Mouse (Mus musculus): ENCODE data around the gene Efnb2. TPM values are rescaled to one million over a fixed set of nuclear protein-coding genes. Genes with fewer than 3 reads are reported as not detected.

The Efnb2 gene
- total and polyA plus RNA-seq, 3 experiments = 0.12 to 0.19 TPM; not detected in 1

DNA sequence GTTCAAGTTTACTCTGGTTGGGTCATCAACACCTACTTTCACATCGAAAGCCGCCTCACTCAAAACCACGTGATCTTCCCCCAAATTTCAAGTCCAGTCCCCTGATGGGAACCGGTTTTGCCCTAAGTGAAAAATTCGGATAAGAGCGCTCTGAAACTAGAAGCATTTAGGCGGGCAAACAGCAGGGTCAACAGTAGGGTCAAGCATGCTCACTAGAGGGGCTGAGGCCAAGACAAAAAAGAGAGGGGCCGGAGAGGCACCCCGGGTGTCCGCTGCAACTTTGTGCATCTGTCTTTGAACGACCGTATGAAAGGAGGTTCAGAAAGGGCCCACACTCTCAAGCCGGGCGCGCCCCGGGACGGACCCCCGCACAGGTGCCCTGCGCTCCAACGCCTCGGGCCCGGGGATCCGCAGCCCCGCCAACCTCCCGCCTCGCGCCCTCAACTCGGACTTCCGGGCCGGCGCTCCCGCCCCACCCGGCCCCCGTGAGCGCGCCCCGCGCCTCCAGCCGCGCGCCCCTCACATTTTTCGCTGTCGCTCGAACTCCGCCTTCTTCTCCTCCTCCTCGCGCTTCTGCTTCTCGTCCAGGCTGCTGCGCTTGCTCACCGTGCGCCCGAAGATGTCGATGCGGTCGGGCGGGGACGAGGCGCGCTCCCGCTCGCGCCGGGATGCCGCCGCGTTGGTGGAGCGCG is 28.6 kb upstream of the Efnb2 start (continued):
- no peak for TF ChIP-seq MYB (IDR thresholded peaks at IDR 0.05; ENCODE audit: low read depth, low read length)
- TF ChIP-seq MAX (IDR thresholded peaks at IDR 0.05; ENCODE audit: low read length) = peak; percentile 34
- TF ChIP-seq MAFK (IDR thresholded peaks at IDR 0.05; ENCODE audit: borderline replicate concordance, low read depth, low read length) = no peak

GRCm38 (mm10) chr8:8688823-8689453 is 27.9 kb upstream of the Efnb2 start:
- peak; percentile 21 for DNase-seq (ENCODE audit: low read depth, low spot score)
- no peak for TF ChIP-seq MAZ (IDR thresholded peaks at IDR 0.05; ENCODE audit: low read depth, low read length)
- TF ChIP-seq RCOR1 (IDR thresholded peaks at IDR 0.05; ENCODE audit: low read depth, low read length) = no peak
- no peak for TF ChIP-seq E2F4 (IDR thresholded peaks at IDR 0.05; ENCODE audit: borderline replicate concordance, low read depth, low read length)
- TF ChIP-seq MYC (IDR thresholded peaks at IDR 0.05; ENCODE audit: low read depth, low read length) = peak; percentile 61; the same call in 1 of the 2 replicates
- TF ChIP-seq ZMIZ1 (IDR thresholded peaks at IDR 0.05; ENCODE audit: low read depth, low read length) = no peak
- TF ChIP-seq ETS1 (IDR thresholded peaks at IDR 0.05; ENCODE audit: low read depth, low read length) = no peak
- peak; percentile 98 for TF ChIP-seq MXI1 (IDR thresholded peaks at IDR 0.05; ENCODE audit: low read depth, low read length)
- TF ChIP-seq SIN3A (IDR thresholded peaks at IDR 0.05; ENCODE audit: low read length) = peak; percentile 90
- TF ChIP-seq KAT2A (conservative IDR thresholded peaks at IDR 0.05; ENCODE audit: low read depth, low read length) = no peak
- TF ChIP-seq MAX (IDR thresholded peaks at IDR 0.05; ENCODE audit: low read length) = peak; percentile 71
- no peak for TF ChIP-seq USF2 (IDR thresholded peaks at IDR 0.05; ENCODE audit: borderline replicate concordance in 1 of 2, insufficient read depth in 1 of 2, low read depth in 1 of 2, low read length in 2 of 2)
- TF ChIP-seq POLR2AphosphoS2 (IDR thresholded peaks at IDR 0.05; ENCODE audit: low read length) = no peak
- TF ChIP-seq BHLHE40 (IDR thresholded peaks at IDR 0.05; ENCODE audit: borderline replicate concordance, low read depth, low read length) = no peak
- TF ChIP-seq MYB (IDR thresholded peaks at IDR 0.05; ENCODE audit: low read depth, low read length) = no peak
- peak overlapping the region; percentile 83 for H3K27ac ChIP-seq (ENCODE audit: control insufficient read depth, low read depth, low read length)

DNA sequence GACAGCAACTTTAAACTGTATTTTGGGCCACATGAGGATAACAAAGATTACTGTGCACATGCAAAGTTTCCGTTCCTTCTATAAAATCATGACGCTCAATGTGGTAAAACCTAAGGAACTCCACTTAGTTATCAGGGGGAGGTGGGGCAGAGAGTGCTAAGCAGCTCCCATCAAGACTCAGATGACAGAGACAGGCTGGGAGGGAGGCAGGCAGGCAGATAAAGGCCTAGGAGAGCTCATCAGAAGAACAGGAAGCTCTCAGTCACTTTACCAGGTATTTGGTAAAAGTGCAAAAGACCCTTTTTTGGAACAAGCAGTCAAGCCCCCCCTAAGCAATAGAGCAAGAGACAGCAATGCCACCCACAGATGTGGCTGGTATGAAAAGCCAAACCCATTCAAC is 24.5 kb upstream of the Efnb2 start:
- H3K4me1 ChIP-seq (ENCODE audit: control insufficient read depth in 1 of 2, insufficient read depth in 2 of 2, low read length in 2 of 2) = peaks cover 5 to 6% of the 10 kb centered on the region in 2 experiments; a peak in 3 of 4 replicates
- no peak overlapping the region for H3K4me3 ChIP-seq (ENCODE audit: control insufficient read depth in 1 of 2, insufficient read depth in 1 of 2, low read depth in 2 of 2, low read length in 2 of 2)
- no peaks in the 10 kb centered on the region for H3K27me3 ChIP-seq (ENCODE audit: control insufficient read depth in 1 of 2, insufficient read depth in 2 of 2, low read length in 2 of 2)
- TF ChIP-seq POLR2A (IDR thresholded peaks at IDR 0.05; ENCODE audit: control insufficient read depth in 1 of 2, insufficient read depth in 1 of 2, low read depth in 1 of 2, low read length in 2 of 2, poor library complexity in 1 of 2) = no peak
- no peak overlapping the region for H3K27ac ChIP-seq (ENCODE audit: control insufficient read depth, low read depth, low read length)
- peaks cover 27 to 39% of the 10 kb centered on the region in 2 experiments for H3K36me3 ChIP-seq (ENCODE audit: control insufficient read depth in 1 of 2, insufficient read depth in 2 of 2, low read length in 2 of 2)
- no peak overlapping the region for H3K9ac ChIP-seq (ENCODE audit: control insufficient read depth, low read depth, low read length, poor library complexity, severe bottlenecking)
- peak; percentile 54 for DNase-seq (ENCODE audit: low read depth, low spot score)
- H3K9me3 ChIP-seq (replicated peaks; ENCODE audit: insufficient read depth, low read length) = no peaks in the 10 kb centered on the region
- H3K79me2 ChIP-seq (ENCODE audit: control insufficient read depth, insufficient read depth, low read length, poor library complexity) = peaks cover 68% of the 10 kb centered on the region

More at GRCm38 (mm10) chr8:8688823-8689453, 27.9 kb upstream of the Efnb2 start:
- Histone ChIP-seq H3K4me1 (ENCODE audit: control insufficient read depth in 1 of 2, insufficient read depth in 2 of 2, low read length in 2 of 2) (peaks cover 5 to 6% of the 10 kb centered on the region in 2 experiments; a peak in 3 of 4 replicates), H3K9ac (ENCODE audit: control insufficient read depth, low read depth, low read length, poor library complexity, severe bottlenecking) (peak overlapping the region; percentile 99), H3K9me3 (replicated peaks; ENCODE audit: insufficient read depth, low read length) (no peaks in the 10 kb centered on the region), H3K79me2 (ENCODE audit: control insufficient read depth, insufficient read depth, low read length, poor library complexity) (peaks cover 55% of the 10 kb centered on the region), H3K27me3 (ENCODE audit: control insufficient read depth in 1 of 2, insufficient read depth in 2 of 2, low read length in 2 of 2) (peaks cover 0 to 2% of the 10 kb centered on the region in 2 experiments; a peak in 1 of 4 replicates), H3K4me3 (ENCODE audit: control insufficient read depth in 1 of 2, insufficient read depth in 1 of 2, low read depth in 2 of 2, low read length in 2 of 2) (peak overlapping the region; percentile 50 to 97), H3K36me3 (ENCODE audit: control insufficient read depth in 1 of 2, insufficient read depth in 2 of 2, low read length in 2 of 2) (peaks cover 3 to 36% of the 10 kb centered on the region in 2 experiments)

Measured in MEL (cell line).